Mouse (Mus musculus) CH12.LX (cell line): ENCODE measurements around the gene Ergic1. TPM values are rescaled to one million over a fixed set of nuclear protein-coding genes. Genes with fewer than 3 reads are reported as not detected.

Experiments used
- DNase-seq: peaks from one replicate; pipeline ENCODE4 v3.0.0-alpha.2; 2013; ENCODE audit errors: extremely low read depth
- H3K27ac ChIP-seq: 2 replicates; pipeline ENCODE4 v1.5.1; 2012; ENCODE audit warnings: low read depth, mild to moderate bottlenecking, control low read depth, moderate library complexity; ENCODE audit not compliant: insufficient read depth
- H3K27me3 ChIP-seq: replicated peaks from 2 replicates; pipeline ENCODE3; 2012; ENCODE audit warnings: inconsistent platforms
- H3K36me3 ChIP-seq, 2 experiments: replicated peaks in 1 of 2; 2 replicates each; pipeline versions ENCODE3 to v1.6.1; 2012; ENCODE audit warnings: inconsistent platforms in 1 of 2, low read length in 1 of 2, mild to moderate bottlenecking in 1 of 2, mixed read lengths in 1 of 2, moderate library complexity in 1 of 2; ENCODE audit not compliant: control insufficient read depth in 1 of 2, insufficient read depth in 1 of 2
- H3K4me1 ChIP-seq, 2 experiments: 2 replicates each; pipeline ENCODE4 v1.6.1; 2012; ENCODE audit warnings: inconsistent platforms in 1 of 2, moderate library complexity in 1 of 2; ENCODE audit not compliant: insufficient read depth in 2 of 2, control insufficient read depth in 1 of 2
- H3K4me2 ChIP-seq: 2 replicates; pipeline ENCODE4 v1.6.1; 2012; ENCODE audit warnings: low read depth, mild to moderate bottlenecking, control low read depth; ENCODE audit not compliant: poor library complexity, insufficient read depth, severe bottlenecking
- H3K4me3 ChIP-seq, 3 experiments: fragments of 150-350 bp in 1 of 3; sonication (generic) in 1 of 3; replicated peaks in 1 of 3; 2 replicates each; pipeline versions ENCODE3 to v1.5.1; 2011 to 2012; ENCODE audit warnings: low read depth in 2 of 3, low read length in 2 of 3, mild to moderate bottlenecking in 2 of 3, moderate library complexity in 2 of 3, control low read depth in 1 of 3, improper control_type of control experiment in 1 of 3, inconsistent platforms in 1 of 3, mixed read lengths in 1 of 3; ENCODE audit not compliant: poor library complexity in 1 of 3
- H3K79me2 ChIP-seq: replicated peaks from 2 replicates; pipeline ENCODE4 v1.6.1; 2012; ENCODE audit warnings: mild to moderate bottlenecking, moderate library complexity; ENCODE audit not compliant: control insufficient read depth, poor library complexity, insufficient read depth, severe bottlenecking; ENCODE audit errors: extremely low read depth
- H3K9ac ChIP-seq: 2 replicates; pipeline ENCODE4 v1.6.1; 2012; ENCODE audit warnings: low read depth, mild to moderate bottlenecking, control low read depth, moderate library complexity; ENCODE audit not compliant: insufficient read depth
- H3K9me3 ChIP-seq: replicated peaks from 2 replicates; pipeline ENCODE3; 2012; ENCODE audit warnings: low read length, inconsistent platforms, mixed read lengths
- CHD1 ChIP-seq: IDR thresholded peaks from 2 replicates; pipeline ENCODE4 v1.6.1; 2012; ENCODE audit warnings: low read depth, low read length, improper control_type of control experiment, inconsistent platforms
- CHD2 ChIP-seq: IDR thresholded peaks from 2 replicates; pipeline ENCODE4 v1.6.1; 2011; ENCODE audit warnings: low read length, improper control_type of control experiment
- CTCF ChIP-seq, 2 experiments: IDR thresholded peaks in 1 of 2; conservative IDR thresholded peaks in 1 of 2; 2 replicates each; pipeline ENCODE4 v1.5.1; 2011 to 2012; ENCODE audit warnings: low read depth in 2 of 2, low read length in 2 of 2, improper control_type of control experiment in 1 of 2, inconsistent platforms in 1 of 2, mild to moderate bottlenecking in 1 of 2, moderate library complexity in 1 of 2
- E2F4 ChIP-seq: IDR thresholded peaks from 2 replicates; pipeline ENCODE4 v1.6.1; 2011; ENCODE audit warnings: low read depth, low read length, improper control_type of control experiment; ENCODE audit not compliant: insufficient replicate concordance
- ELF1 ChIP-seq: IDR thresholded peaks from 2 replicates; pipeline ENCODE4 v1.6.1; 2014; ENCODE audit warnings: low read depth, mild to moderate bottlenecking, inconsistent platforms, low read length, improper control_type of control experiment
- EP300 ChIP-seq: IDR thresholded peaks from 2 replicates; pipeline ENCODE4 v1.6.1; 2011; ENCODE audit warnings: low read length, improper control_type of control experiment
- ETS1 ChIP-seq: conservative IDR thresholded peaks from 2 replicates; pipeline ENCODE4 v1.6.1; 2012; ENCODE audit warnings: low read depth, mild to moderate bottlenecking, inconsistent platforms, low read length, improper control_type of control experiment, moderate library complexity
- JUN ChIP-seq: IDR thresholded peaks from 2 replicates; pipeline ENCODE4 v1.6.1; 2011; ENCODE audit warnings: low read depth, mild to moderate bottlenecking, low read length, improper control_type of control experiment, moderate library complexity; ENCODE audit not compliant: insufficient read depth
- JUND ChIP-seq: conservative IDR thresholded peaks from 2 replicates; pipeline ENCODE4 v1.6.1; 2011; ENCODE audit warnings: low read depth, low read length, improper control_type of control experiment
- KAT2A ChIP-seq: IDR thresholded peaks from 2 replicates; pipeline ENCODE4 v1.6.1; 2012; ENCODE audit warnings: low read length, improper control_type of control experiment, inconsistent platforms; ENCODE audit not compliant: insufficient replicate concordance
- MAZ ChIP-seq: IDR thresholded peaks from 2 replicates; pipeline ENCODE4 v1.6.1; 2012; ENCODE audit warnings: low read depth, mild to moderate bottlenecking, inconsistent platforms, low read length, improper control_type of control experiment, moderate library complexity
- MEF2A ChIP-seq: IDR thresholded peaks from 2 replicates; pipeline ENCODE4 v1.6.1; 2014; ENCODE audit warnings: low read depth, mild to moderate bottlenecking, inconsistent platforms, low read length, improper control_type of control experiment, borderline replicate concordance
- MYC ChIP-seq: IDR thresholded peaks from 2 replicates; pipeline ENCODE4 v1.6.1; 2011; ENCODE audit warnings: low read depth, mild to moderate bottlenecking, improper control_type of control experiment, low read length
- NELFE ChIP-seq: IDR thresholded peaks from 2 replicates; pipeline ENCODE4 v1.6.1; 2011; ENCODE audit warnings: low read depth, low read length, improper control_type of control experiment
- PAX5 ChIP-seq: IDR thresholded peaks from 2 replicates; pipeline ENCODE4 v1.6.1; 2012; ENCODE audit warnings: low read length, inconsistent platforms, mixed read lengths
- POLR2AphosphoS2 ChIP-seq: IDR thresholded peaks from 2 replicates; pipeline ENCODE4 v1.6.1; 2011; ENCODE audit warnings: low read depth, low read length, improper control_type of control experiment
- RAD21 ChIP-seq: IDR thresholded peaks from 2 replicates; pipeline ENCODE4 v1.6.1; 2011; ENCODE audit warnings: low read depth, mild to moderate bottlenecking, low read length, improper control_type of control experiment, moderate library complexity
- RCOR1 ChIP-seq: conservative IDR thresholded peaks from 2 replicates; pipeline ENCODE4 v1.6.1; 2012; ENCODE audit warnings: low read depth, mild to moderate bottlenecking, inconsistent platforms, low read length, improper control_type of control experiment
- SIN3A ChIP-seq: IDR thresholded peaks from 2 replicates; pipeline ENCODE4 v1.6.1; 2012; ENCODE audit warnings: low read length, improper control_type of control experiment, inconsistent platforms
- SMC3 ChIP-seq: IDR thresholded peaks from 2 replicates; pipeline ENCODE4 v1.6.1; 2011; ENCODE audit warnings: low read depth, low read length, improper control_type of control experiment
- TBP ChIP-seq: conservative IDR thresholded peaks from 2 replicates; pipeline ENCODE4 v1.6.1; 2011; ENCODE audit warnings: low read depth, low read length, improper control_type of control experiment
- UBTF ChIP-seq: IDR thresholded peaks from 2 replicates; pipeline ENCODE4 v1.6.1; 2012; ENCODE audit warnings: low read depth, mild to moderate bottlenecking, inconsistent platforms, low read length, improper control_type of control experiment, moderate library complexity
- ZKSCAN1 ChIP-seq: IDR thresholded peaks from 2 replicates; pipeline ENCODE4 v1.6.1; 2012; ENCODE audit warnings: low read depth, inconsistent platforms, low read length, improper control_type of control experiment, borderline replicate concordance
- ZMIZ1 ChIP-seq: IDR thresholded peaks from 2 replicates; pipeline ENCODE4 v1.6.1; 2012; ENCODE audit warnings: low read depth, mild to moderate bottlenecking, inconsistent platforms, low read length, improper control_type of control experiment
- ZNF384 ChIP-seq: IDR thresholded peaks from 2 replicates; pipeline ENCODE4 v1.6.1; 2012; ENCODE audit warnings: low read depth, low read length, improper control_type of control experiment, inconsistent platforms
- dilution Hi-C: fragments of 300-500 bp; cut with MboI; formaldehyde crosslinking; loops from 2 replicates; pipeline ENCODE4 v1.14.3; 2020; ENCODE audit warnings: low sequenced_read_pairs; ENCODE audit not compliant: extremely low pct_unique_long_range_greater_than_20kb, extremely low pct_ligation_motif_present
- in situ Hi-C: fragments of 300-500 bp; cut with MboI; formaldehyde crosslinking; loops from 3 replicates; pipeline ENCODE4 v1.14.3; 2019; ENCODE audit warnings: low sequenced_read_pairs, low pct_ligation_motif_present, low pct_unique_long_range_greater_than_20kb, mixed read lengths
- polyA plus RNA-seq: library from polyadenylated mRNA; unstranded; fragments of >175 nt; gene quantifications from 2 replicates; pipeline ENCODE4 v1.2.1, GENCODE M21; 2012; ENCODE audit warnings: low read depth; ENCODE audit not compliant: insufficient read length
- total RNA-seq, 2 experiments: library from RNA; depleted of rRNA; stranded (reverse); fragments of 300-350 nt in 1 of 2; fragments of >200 nt in 1 of 2; gene quantifications; 2 replicates each; pipeline ENCODE4 v1.2.3; 2012 to 2014

The Ergic1 gene
- total and polyA plus RNA-seq, 3 experiments: 93.5 to 142 (median 131) TPM

DNA sequence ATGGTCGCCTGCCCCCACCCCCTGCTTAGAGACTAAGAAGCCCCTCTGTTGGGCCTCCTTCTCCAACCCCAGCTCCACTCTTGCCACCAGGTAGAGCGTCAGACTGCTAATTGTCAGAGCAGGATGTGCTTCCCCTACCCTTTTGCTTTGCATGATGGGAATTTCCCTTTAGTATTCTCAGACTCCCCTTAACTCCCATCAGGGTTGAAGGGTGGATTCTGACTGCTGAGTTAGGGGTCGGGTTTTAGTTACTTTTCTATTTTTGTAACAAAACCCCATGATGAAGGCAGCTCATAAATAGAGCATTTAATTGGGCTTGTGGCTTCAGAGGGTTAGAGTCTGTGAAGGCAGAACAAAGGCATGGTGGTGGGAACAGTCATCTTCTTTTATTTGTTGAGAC is 8.3 kb upstream of the Ergic1 start (continued):
- TF ChIP-seq JUND (0 out of 2 replicates have a peak, but pooled peaks have one; percentile 21), NELFE (no peak), MAZ (no peak; the same call in 1 of the 2 replicates), POLR2AphosphoS2 (no peak), UBTF (no peak), ZNF384 (no peak), ZMIZ1 (no peak), ZKSCAN1 (no peak; the same call in 1 of the 2 replicates), MYC (peak; percentile 59), SMC3 (peak; percentile 27), ETS1 (peak; percentile 80), E2F4 (no peak)

DNA sequence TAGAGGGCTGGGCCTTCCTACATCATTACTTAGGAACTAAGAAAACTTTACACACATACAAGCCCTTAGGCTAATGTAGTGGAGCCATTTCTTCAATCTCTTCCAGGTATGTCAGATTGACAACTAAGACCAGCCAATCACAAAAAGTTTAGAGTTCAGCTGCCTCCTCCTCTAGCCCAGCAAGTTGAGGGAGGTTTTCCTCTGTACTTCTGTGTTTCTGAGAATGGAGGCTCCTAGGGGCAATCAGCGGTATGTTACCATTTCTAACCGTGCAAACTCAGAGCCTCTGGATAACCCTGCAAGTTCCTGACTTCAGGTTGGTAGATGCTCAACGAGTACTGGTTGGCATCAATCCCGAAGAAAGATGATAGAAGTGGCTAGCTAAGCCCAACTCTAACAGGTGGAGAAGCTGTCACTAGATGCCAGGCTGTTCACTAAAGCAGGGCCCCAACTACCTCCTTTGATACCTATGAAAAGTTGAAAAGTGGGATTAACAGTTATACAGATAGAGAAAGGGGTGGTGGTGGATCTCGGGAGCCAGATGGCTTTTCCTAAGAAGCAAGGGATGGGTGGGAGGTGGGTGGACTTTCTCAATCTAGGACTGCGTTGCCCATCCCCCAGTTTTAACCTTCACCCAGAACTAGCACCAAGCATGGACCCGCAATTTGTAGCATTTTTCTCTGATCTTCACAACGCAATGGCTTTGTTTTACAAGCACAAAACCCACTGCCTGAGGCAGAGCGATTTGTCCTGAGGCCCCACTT is 581 bp upstream of the Ergic1 start:
- H3K4me3 ChIP-seq: peak overlapping the region; percentile 75 to 97 (median 86)
- dilution Hi-C loops: no loop called here
- peaks cover 14% of the 10 kb centered on the region for H3K9me3 ChIP-seq
- peaks cover 20 to 25% of the 10 kb centered on the region in 2 experiments for H3K36me3 ChIP-seq
- peak overlapping the region; percentile 93 for H3K9ac ChIP-seq
- H3K4me2 ChIP-seq: peak overlapping the region; percentile 78
- peak overlapping the region; percentile 63; the same call in 1 of the 2 replicates for H3K27ac ChIP-seq
- TF ChIP-seq EP300: no peak
- no peak for TF ChIP-seq MEF2A
- no peak; the same call in 1 of the 2 replicates for TF ChIP-seq SIN3A
- TF ChIP-seq UBTF: no peak
- 0 out of 2 replicates have a peak, but pooled peaks have one; percentile 64 for TF ChIP-seq KAT2A
- peak; percentile 65; the same call in 1 of the 2 replicates for TF ChIP-seq CHD2
- TF ChIP-seq NELFE: no peak
- TF ChIP-seq CHD1: peak; percentile 84
- TF ChIP-seq TBP: no peak
- peak; percentile 17 for TF ChIP-seq RAD21
- TF ChIP-seq ELF1: no peak
- TF ChIP-seq ZKSCAN1: no peak
- TF ChIP-seq SMC3: 0 out of 2 replicates have a peak, but pooled peaks have one; percentile 5
- TF ChIP-seq MAZ: no peak; the same call in 1 of the 2 replicates
- no peak for TF ChIP-seq JUN
- 0 out of 2 replicates have a peak, but pooled peaks have one; percentile 26 for TF ChIP-seq E2F4
- no peak for TF ChIP-seq PAX5
- TF ChIP-seq RCOR1: peak; percentile 29; the same call in 1 of the 2 replicates
- peak in 1 of 2 experiments; percentile 21; a peak in 2 of 4 replicates for TF ChIP-seq CTCF (conservative IDR thresholded peaks at IDR 0.05 in 1 of 2, IDR thresholded peaks at IDR 0.05 in 1 of 2; ENCODE audit: low read depth in 2 of 2, low read length in 2 of 2)
- TF ChIP-seq, all 38 proteins: peak for 8
- Histone ChIP-seq H3K79me2 (peaks cover 36% of the 10 kb centered on the region), H3K4me1 (peaks cover 8 to 45% of the 10 kb centered on the region in 2 experiments), H3K27me3 (no peaks in the 10 kb centered on the region)
- in situ Hi-C loops: no loop called here
- peak; percentile 80 for DNase-seq
